Mouse (Mus musculus): ENCODE measurements at regions not wholly inside any gene's neighbourhood (a gene's known extent, or its start where the extent isn't known, plus 50 kb on each side); places are given as distances from the start of the nearest gene placed in this dataset.

DNA sequence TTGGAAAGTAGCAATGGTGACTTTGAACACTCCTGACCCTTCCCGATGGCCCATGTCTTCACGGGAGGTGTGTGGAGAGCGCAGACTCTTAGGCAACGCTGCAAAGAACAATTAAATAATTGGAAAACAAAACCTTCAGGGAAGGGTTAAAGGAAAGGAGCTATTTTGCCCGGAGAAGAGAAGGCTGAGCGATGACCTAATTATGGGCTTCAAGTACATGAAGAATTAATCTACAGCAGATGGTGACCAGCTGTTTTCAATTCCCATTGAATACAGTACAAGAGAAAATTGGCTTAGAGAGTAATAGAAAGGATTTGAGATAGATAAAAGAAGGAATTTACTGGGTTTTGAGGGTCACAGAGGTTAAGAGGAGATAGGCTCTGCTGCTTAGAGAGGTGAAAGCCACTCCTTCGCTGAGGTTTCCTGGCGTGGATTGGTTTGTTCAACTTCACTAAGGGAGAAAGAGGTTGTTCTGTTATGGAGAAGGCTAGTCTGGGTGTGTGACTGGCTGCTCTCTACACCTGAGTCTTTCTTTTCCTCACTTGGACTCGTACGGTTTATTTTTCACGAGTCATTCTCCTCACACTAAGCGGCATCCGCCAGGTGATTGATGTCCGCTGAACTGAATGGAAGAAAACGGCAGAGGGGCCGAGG lies 184.7 kb upstream of the Car8 start:
- Histone ChIP-seq H3K27ac (ENCODE audit: control insufficient read depth, insufficient read depth, low read depth, low read length, poor library complexity) (no peak overlapping the region), H3K4me3 (replicated peaks; ENCODE audit: control insufficient read depth, low read depth, low read length) (no peak overlapping the region), H3K4me1 (ENCODE audit: control insufficient read depth, insufficient read depth, low read length) (no peaks in the 10 kb centered on the region)
- TF ChIP-seq POLR2A (IDR thresholded peaks at IDR 0.05; ENCODE audit: borderline replicate concordance, control insufficient read depth, low read depth, low read length) (no peak), CTCF (IDR thresholded peaks at IDR 0.05; ENCODE audit: control insufficient read depth, insufficient read depth, low read length) (no peak)
- 77% methylated on average over 16 of the region's 16 CpGs for WGBS

DNA sequence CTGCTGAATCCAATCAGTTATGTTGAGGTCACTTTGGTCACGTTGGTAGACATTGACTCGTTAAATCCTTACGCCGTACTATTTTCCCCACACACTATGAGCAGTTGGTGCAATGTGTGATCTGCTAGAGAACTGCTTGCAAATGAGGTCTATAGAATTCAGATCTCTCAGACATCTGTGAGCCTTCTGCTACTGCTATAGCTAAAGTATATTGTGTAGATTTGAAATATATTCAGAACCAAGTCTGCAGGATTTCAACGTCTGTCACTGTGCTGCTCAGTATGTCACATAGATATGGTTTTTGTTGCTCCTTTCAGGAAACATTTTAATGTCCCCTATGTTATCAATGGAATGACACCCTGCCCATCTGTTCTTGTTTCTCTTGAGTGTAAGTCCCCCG lies 182.4 kb upstream of the Car8 start:
- WGBS: 87% methylated on average over 6 of the region's 6 CpGs
- TF ChIP-seq CTCF (IDR thresholded peaks at IDR 0.05; ENCODE audit: control insufficient read depth, insufficient read depth, low read length) (no peak), POLR2A (IDR thresholded peaks at IDR 0.05; ENCODE audit: borderline replicate concordance, control insufficient read depth, low read depth, low read length) (no peak)
- Histone ChIP-seq H3K27ac (ENCODE audit: control insufficient read depth, insufficient read depth, low read depth, low read length, poor library complexity) (no peak overlapping the region), H3K4me3 (replicated peaks; ENCODE audit: control insufficient read depth, low read depth, low read length) (no peak overlapping the region), H3K4me1 (ENCODE audit: control insufficient read depth, insufficient read depth, low read length) (no peaks in the 10 kb centered on the region)

DNA sequence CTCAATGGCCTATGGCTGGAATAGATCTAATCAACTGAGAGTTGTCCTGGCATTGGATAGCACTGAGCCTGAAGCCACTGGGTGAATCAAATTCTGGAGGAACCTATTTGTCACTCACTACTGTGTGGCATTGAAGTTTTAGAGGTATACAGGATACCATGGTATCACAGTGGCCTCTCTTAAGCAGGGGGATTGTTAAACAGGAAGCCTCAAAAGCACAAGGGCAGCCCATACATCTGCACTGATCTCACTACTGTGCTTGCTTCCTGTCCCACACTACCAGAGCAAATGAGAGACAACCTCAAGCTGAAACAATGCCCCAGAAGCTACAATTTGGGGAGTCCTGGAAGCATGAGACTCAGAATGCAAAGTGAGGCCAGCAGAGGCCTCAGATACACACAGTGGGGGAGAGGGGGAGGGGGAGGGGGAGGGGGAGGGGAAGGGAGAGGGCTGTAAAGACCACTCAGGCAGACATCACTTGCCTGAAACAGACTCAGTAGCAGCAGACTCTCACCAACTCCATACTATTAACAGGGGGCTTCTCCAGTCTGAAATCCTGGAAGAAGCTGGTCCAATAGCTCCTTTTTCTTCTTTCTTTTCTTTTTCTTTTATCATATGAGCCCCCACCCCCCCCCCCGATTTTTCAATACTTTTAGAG lies 179.7 kb upstream of the Car8 start:
- no peak overlapping the region for H3K27ac ChIP-seq (ENCODE audit: control insufficient read depth, insufficient read depth, low read depth, low read length, poor library complexity)
- no peaks in the 10 kb centered on the region for H3K4me1 ChIP-seq (ENCODE audit: control insufficient read depth, insufficient read depth, low read length)
- no peak overlapping the region for H3K4me3 ChIP-seq (replicated peaks; ENCODE audit: control insufficient read depth, low read depth, low read length)
- WGBS: 50% methylated on average over 1 of the region's 1 CpGs
- TF ChIP-seq CTCF (IDR thresholded peaks at IDR 0.05; ENCODE audit: control insufficient read depth, insufficient read depth, low read length): no peak
- TF ChIP-seq POLR2A (IDR thresholded peaks at IDR 0.05; ENCODE audit: borderline replicate concordance, control insufficient read depth, low read depth, low read length): no peak

DNA sequence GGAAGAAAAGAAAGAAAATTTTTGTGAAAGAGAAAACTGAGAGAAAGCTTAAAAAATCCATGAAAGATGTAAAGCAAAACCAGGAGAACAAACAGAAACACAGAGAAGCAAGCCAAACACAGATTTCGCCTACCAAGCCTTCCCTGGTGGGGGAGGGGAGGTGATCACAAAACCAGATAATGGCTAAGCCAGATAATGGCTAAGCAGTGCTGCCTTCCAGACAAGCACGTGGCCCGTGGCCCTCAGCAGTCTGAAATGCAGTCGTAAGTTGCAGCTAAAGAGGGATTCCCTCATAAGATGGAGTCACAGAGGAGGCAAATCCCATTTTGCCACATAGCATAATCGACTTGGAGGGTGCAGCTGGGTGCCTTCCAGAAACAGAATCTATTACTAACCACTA lies 179.0 kb upstream of the Car8 start:
- 62% methylated on average over 5 of the region's 5 CpGs for WGBS
- Histone ChIP-seq H3K4me3 (replicated peaks; ENCODE audit: control insufficient read depth, low read depth, low read length) (no peak overlapping the region), H3K4me1 (ENCODE audit: control insufficient read depth, insufficient read depth, low read length) (no peaks in the 10 kb centered on the region), H3K27ac (ENCODE audit: control insufficient read depth, insufficient read depth, low read depth, low read length, poor library complexity) (no peak overlapping the region)
- TF ChIP-seq CTCF (IDR thresholded peaks at IDR 0.05; ENCODE audit: control insufficient read depth, insufficient read depth, low read length) (no peak), POLR2A (IDR thresholded peaks at IDR 0.05; ENCODE audit: borderline replicate concordance, control insufficient read depth, low read depth, low read length) (no peak)

DNA sequence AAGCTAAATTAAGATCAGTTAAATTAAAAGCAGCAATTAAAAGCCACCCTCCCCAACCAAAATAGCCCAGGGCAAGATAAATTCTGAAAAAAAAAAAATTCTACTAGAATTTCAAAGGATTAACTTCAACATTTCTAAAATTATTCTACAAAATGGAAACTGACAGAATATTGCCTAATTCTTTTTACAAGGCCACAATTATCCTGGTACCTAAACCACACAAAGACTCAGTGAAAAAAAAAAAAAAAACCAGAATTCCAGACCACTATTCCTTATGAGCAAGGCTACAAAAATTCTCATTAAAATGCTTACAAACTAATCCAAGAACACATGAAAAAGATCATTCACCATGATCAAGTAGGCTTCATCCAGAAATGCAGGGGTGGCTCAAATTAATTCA lies 174.5 kb upstream of the Car8 start:
- Histone ChIP-seq H3K27ac (ENCODE audit: control insufficient read depth, insufficient read depth, low read depth, low read length, poor library complexity) (no peak overlapping the region), H3K4me1 (ENCODE audit: control insufficient read depth, insufficient read depth, low read length) (no peaks in the 10 kb centered on the region), H3K4me3 (replicated peaks; ENCODE audit: control insufficient read depth, low read depth, low read length) (no peak overlapping the region)
- TF ChIP-seq POLR2A (IDR thresholded peaks at IDR 0.05; ENCODE audit: borderline replicate concordance, control insufficient read depth, low read depth, low read length): no peak
- no peak for TF ChIP-seq CTCF (IDR thresholded peaks at IDR 0.05; ENCODE audit: control insufficient read depth, insufficient read depth, low read length)

DNA sequence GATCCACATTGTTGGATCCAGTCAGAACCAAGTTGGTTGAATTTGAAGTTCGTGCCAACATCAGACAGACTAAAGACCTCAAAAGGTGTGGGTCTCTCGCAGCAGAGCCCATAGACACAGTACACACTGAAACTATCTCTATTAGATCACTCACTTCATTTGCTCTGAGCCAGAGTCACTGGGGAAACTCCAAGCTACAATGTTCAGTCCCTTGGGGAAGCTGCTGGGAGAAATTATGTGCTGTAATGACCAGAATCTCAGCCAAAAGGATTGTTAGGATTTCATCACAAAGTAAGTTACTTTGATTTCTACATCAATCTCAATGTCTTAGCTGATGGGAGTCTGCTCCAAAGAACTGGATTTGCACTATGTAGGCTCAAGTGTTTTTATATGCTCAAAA lies 161.2 kb upstream of the Car8 start:
- H3K4me1 ChIP-seq (ENCODE audit: control insufficient read depth, insufficient read depth, low read length): no peaks in the 10 kb centered on the region
- 83% methylated on average over 2 of the region's 2 CpGs for WGBS
- TF ChIP-seq CTCF (IDR thresholded peaks at IDR 0.05; ENCODE audit: control insufficient read depth, insufficient read depth, low read length) (no peak), POLR2A (IDR thresholded peaks at IDR 0.05; ENCODE audit: borderline replicate concordance, control insufficient read depth, low read depth, low read length) (no peak)
- H3K4me3 ChIP-seq (replicated peaks; ENCODE audit: control insufficient read depth, low read depth, low read length): no peak overlapping the region
- no peak overlapping the region for H3K27ac ChIP-seq (ENCODE audit: control insufficient read depth, insufficient read depth, low read depth, low read length, poor library complexity)

DNA sequence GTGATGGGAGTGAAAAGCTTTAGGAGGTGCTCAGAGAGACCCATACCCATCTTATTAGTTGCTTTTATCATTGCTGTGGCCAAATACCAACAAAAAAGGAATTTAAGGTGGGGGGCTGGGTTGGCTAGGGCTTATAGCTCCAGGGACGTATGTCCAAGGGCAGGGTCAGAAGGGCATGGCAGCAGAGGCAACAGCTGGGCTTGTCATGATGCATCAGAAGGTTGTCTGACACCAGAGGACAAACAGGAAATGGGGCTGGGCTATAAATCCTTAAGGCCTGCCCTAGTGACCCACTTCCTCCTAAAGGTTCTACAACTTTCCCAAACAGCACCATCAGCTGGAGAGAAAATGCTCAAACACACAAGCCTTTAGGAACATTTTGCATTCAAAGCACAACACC lies 160.6 kb upstream of the Car8 start:
- WGBS: 73% methylated on average over 1 of the region's 1 CpGs
- no peak overlapping the region for H3K4me3 ChIP-seq (replicated peaks; ENCODE audit: control insufficient read depth, low read depth, low read length)
- H3K4me1 ChIP-seq (ENCODE audit: control insufficient read depth, insufficient read depth, low read length): no peaks in the 10 kb centered on the region
- TF ChIP-seq POLR2A (IDR thresholded peaks at IDR 0.05; ENCODE audit: borderline replicate concordance, control insufficient read depth, low read depth, low read length) (no peak), CTCF (IDR thresholded peaks at IDR 0.05; ENCODE audit: control insufficient read depth, insufficient read depth, low read length) (no peak)
- H3K27ac ChIP-seq (ENCODE audit: control insufficient read depth, insufficient read depth, low read depth, low read length, poor library complexity): no peak overlapping the region

DNA sequence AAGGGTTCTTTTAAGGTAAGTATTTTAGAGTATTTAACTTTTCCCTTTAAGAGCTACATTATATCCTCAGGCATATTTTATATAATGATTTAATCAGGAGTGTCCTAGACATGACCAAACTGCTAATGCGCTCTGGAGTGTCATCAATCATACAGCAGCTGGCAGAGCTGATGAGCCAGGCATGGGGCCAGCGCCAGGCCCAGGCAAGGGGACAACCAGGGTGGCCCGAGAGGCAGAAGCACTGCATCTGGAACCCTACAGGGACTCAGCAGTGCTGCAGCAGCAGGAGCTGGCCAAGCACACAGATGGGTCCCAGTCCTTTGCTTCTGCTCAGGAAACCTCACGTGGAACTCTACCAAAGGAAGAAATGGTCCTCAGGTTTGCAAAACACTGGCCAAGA lies 160.1 kb upstream of the Car8 start:
- no peak overlapping the region for H3K4me3 ChIP-seq (replicated peaks; ENCODE audit: control insufficient read depth, low read depth, low read length)
- no peak overlapping the region for H3K27ac ChIP-seq (ENCODE audit: control insufficient read depth, insufficient read depth, low read depth, low read length, poor library complexity)
- H3K4me1 ChIP-seq (ENCODE audit: control insufficient read depth, insufficient read depth, low read length): no peaks in the 10 kb centered on the region
- TF ChIP-seq CTCF (IDR thresholded peaks at IDR 0.05; ENCODE audit: control insufficient read depth, insufficient read depth, low read length): no peak
- TF ChIP-seq POLR2A (IDR thresholded peaks at IDR 0.05; ENCODE audit: borderline replicate concordance, control insufficient read depth, low read depth, low read length): no peak
- 78% methylated on average over 4 of the region's 4 CpGs for WGBS

Data from bone marrow, adult 2 months (tissue).